ENCODE assay signal across 8 mouse cellular contexts in the genomic region with DNA sequence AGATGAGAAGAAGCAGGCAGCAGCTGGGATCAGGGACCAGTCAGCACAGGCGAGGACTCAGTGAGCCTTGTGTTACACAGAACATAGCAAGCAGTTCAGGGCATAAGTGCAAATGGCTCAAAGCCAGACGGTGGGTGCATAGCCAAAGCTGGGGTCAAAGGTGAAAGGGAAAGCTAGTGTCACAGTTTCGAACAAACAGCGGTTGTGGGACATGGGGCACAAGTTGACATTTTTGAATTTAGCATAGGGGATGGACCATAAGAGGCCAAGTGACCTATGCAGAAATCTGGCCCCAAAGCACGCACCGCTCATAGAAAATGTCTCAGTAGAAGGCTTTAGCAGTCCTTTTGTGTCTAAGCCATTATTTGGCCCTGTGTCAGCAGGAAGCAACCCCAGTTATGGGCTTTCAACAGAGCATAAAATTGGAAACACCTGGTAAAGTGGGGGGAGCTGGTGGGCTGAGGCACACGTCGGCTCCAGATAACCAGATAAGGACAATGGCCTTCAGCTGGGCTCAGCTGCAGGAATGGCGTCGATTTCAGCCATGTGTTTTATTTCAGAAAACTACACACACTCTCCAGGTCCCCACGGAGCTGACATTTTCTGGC.
DNase-seq lines count a peak whose midpoint lies in the region; ATAC-seq and TF ChIP-seq lines count a peak whose summit lies in the region.

No protein-coding gene starts in this region.

- WGBS in hindbrain, embryonic 11.5 days: 14% methylated on average over 11 of the region's 11 CpGs
- WGBS in limb, embryonic 14.5 days: 15% methylated on average over 11 of the region's 11 CpGs
- 5% methylated on average over 11 of the region's 11 CpGs for WGBS in neural tube, embryonic 13.5 days

- no peaks in the 10 kb centered on the region for H3K9me3 ChIP-seq in hindbrain, embryonic 11.5 days (ENCODE audit: control insufficient read depth, low read length)
- no peaks in the 10 kb centered on the region for H3K9me3 ChIP-seq in limb, embryonic 14.5 days (ENCODE audit: control insufficient read depth, low read length)
- H3K9me3 ChIP-seq in neural tube, embryonic 13.5 days: no peaks in the 10 kb centered on the region

- H3K9ac ChIP-seq in hindbrain, embryonic 11.5 days (ENCODE audit: low read depth, low read length): no peak overlapping the region
- no peak overlapping the region for H3K9ac ChIP-seq in limb, embryonic 14.5 days (ENCODE audit: low read depth, low read length, severe bottlenecking)
- H3K9ac ChIP-seq in neural tube, embryonic 13.5 days: no peak overlapping the region

- peak overlapping the region; percentile 74 for H3K27ac ChIP-seq in hindbrain, embryonic 11.5 days (ENCODE audit: low read depth, low read length)
- H3K27ac ChIP-seq in limb, embryonic 14.5 days (replicated peaks; ENCODE audit: low read depth, low read length): no peak overlapping the region
- H3K27ac ChIP-seq in neural tube, embryonic 13.5 days (replicated peaks): peak overlapping the region; percentile 83

- H3K4me1 ChIP-seq in hindbrain, embryonic 11.5 days (replicated peaks; ENCODE audit: control insufficient read depth, insufficient read depth, low read length): no peaks in the 10 kb centered on the region
- peaks cover 13% of the 10 kb centered on the region for H3K4me1 ChIP-seq in limb, embryonic 14.5 days (ENCODE audit: control insufficient read depth, insufficient read depth, low read length)
- H3K4me1 ChIP-seq in neural tube, embryonic 13.5 days (replicated peaks): peaks cover 53% of the 10 kb centered on the region

- TF ChIP-seq POLR2A in limb, embryonic 14.5 days (IDR thresholded peaks at IDR 0.05; ENCODE audit: borderline replicate concordance, extremely low read depth, insufficient read depth, insufficient read length): no peak

- H3K4me3 ChIP-seq in hindbrain, embryonic 11.5 days (ENCODE audit: low read depth, low read length): no peak overlapping the region
- no peak overlapping the region for H3K4me3 ChIP-seq in limb, embryonic 14.5 days (replicated peaks; ENCODE audit: low read length)
- no peak overlapping the region for H3K4me3 ChIP-seq in neural tube, embryonic 13.5 days

- peak; percentile 86 for ATAC-seq in hindbrain, embryonic 11.5 days (ENCODE audit: low FRiP score)
- ATAC-seq in limb, embryonic 14.5 days (ENCODE audit: low FRiP score, low read depth): peak; percentile 88
- peak; percentile 72 for ATAC-seq in neural tube, embryonic 13.5 days (ENCODE audit: low read depth)
- ATAC-seq in cerebellum, adult (ENCODE audit: insufficient number of reproducible peaks, low FRiP score, low TSS enrichment): no peak

- peak; percentile 51 for DNase-seq in 3T3-L1 (ENCODE audit: low read depth, low spot score)
- peak; percentile 88 for DNase-seq in embryo, embryonic 11 days
- peak; percentile 69 for DNase-seq in hindbrain, embryonic 11.5 days (ENCODE audit: low spot score)
- peak; percentile 87 for DNase-seq in limb, embryonic 14.5 days (ENCODE audit: low spot score)
- no peak for DNase-seq in left cerebral cortex, adult 9 months (ENCODE audit: low spot score in 2 of 2)
- DNase-seq in thymus, postnatal 14 days: no peak

- no peaks in the 10 kb centered on the region for H3K27me3 ChIP-seq in hindbrain, embryonic 11.5 days (ENCODE audit: control insufficient read depth, insufficient read depth, low read length)
- no peaks in the 10 kb centered on the region for H3K27me3 ChIP-seq in limb, embryonic 14.5 days (ENCODE audit: control insufficient read depth, insufficient read depth, low read length)
- no peaks in the 10 kb centered on the region for H3K27me3 ChIP-seq in neural tube, embryonic 13.5 days

- no peak overlapping the region for H3K4me2 ChIP-seq in hindbrain, embryonic 11.5 days (replicated peaks; ENCODE audit: low read depth, low read length)
- H3K4me2 ChIP-seq in limb, embryonic 14.5 days (replicated peaks; ENCODE audit: low read depth, low read length, severe bottlenecking): no peak overlapping the region
- no peak overlapping the region for H3K4me2 ChIP-seq in neural tube, embryonic 13.5 days

- H3K36me3 ChIP-seq in hindbrain, embryonic 11.5 days (ENCODE audit: control insufficient read depth, insufficient read depth, low read length): no peaks in the 10 kb centered on the region
- no peaks in the 10 kb centered on the region for H3K36me3 ChIP-seq in limb, embryonic 14.5 days (ENCODE audit: control insufficient read depth, insufficient read depth, low read length)
- H3K36me3 ChIP-seq in neural tube, embryonic 13.5 days: 0 out of 2 replicates have a peak, but pooled peaks cover 3% of the 10 kb centered on the region

Comparison
In these comparisons a context has a peak if more than half of its experiments do, and no peak if none do; other contexts are left out.
1. DNase-seq: peak in 3T3-L1 (single experiment), embryo, embryonic 11 days (single experiment), hindbrain, embryonic 11.5 days (single experiment) and limb, embryonic 14.5 days (single experiment); none in left cerebral cortex, adult 9 months (0 of 2) and thymus, postnatal 14 days (single experiment).